Mouse (Mus musculus) megakaryocyte, embryonic 14.5 days (primary cell): ENCODE data around the gene Heg1.

Source experiments
- FLI1 ChIP-seq: IDR thresholded peaks from 2 replicates; pipeline ENCODE4 v1.6.1; 2012; ENCODE audit warnings: low read length, inconsistent platforms, mixed read lengths
- GATA1 ChIP-seq: IDR thresholded peaks from 3 replicates; pipeline ENCODE4 v1.6.1; 2012; ENCODE audit warnings: mixed read lengths, low read length, inconsistent platforms, borderline replicate concordance

DNA sequence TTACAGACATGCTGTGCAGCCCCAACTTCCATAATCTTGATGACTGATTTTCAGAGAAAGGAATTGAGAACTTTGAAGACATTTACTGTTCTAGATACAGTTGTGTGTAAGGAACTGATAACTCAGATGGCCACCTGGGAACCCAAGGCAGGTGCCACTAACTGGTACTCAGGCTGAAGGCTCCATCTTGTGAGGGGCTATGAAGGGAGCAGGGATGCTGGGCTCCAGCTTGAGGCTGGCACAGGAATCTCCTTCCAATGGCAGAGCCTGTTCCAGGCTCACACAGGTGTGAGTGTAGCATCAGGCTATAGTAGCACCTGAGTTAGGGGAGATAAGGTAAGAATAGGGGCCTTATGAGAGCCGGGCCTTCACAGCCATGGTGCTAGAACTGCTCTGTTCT, 1.9 kb downstream of the Heg1 start:
- TF ChIP-seq GATA1 = no peak
- TF ChIP-seq FLI1 = no peak
